Mouse (Mus musculus) embryonic fibroblast, embryonic 13.5 days (primary cell): Measurements from ENCODE around the gene Plscr1. TPM values are rescaled to one million over a fixed set of nuclear protein-coding genes. Genes with fewer than 3 reads are reported as not detected.

Experiments
- H3K27ac ChIP-seq: 2 replicates; pipeline ENCODE4 v1.5.1; 2012; ENCODE audit warnings: low read length, control low read depth, inconsistent platforms; ENCODE audit not compliant: insufficient read depth
- H3K4me1 ChIP-seq: 2 replicates; pipeline ENCODE4 v1.6.1; 2011; ENCODE audit warnings: low read length; ENCODE audit not compliant: control insufficient read depth, insufficient read depth
- H3K4me3 ChIP-seq: 2 replicates; pipeline ENCODE4 v1.5.1; 2011; ENCODE audit warnings: mild to moderate bottlenecking, control low read depth, low read length; ENCODE audit not compliant: insufficient read depth
- CTCF ChIP-seq: IDR thresholded peaks from 2 replicates; pipeline ENCODE4 v1.5.1; 2011; ENCODE audit warnings: mild to moderate bottlenecking, control low read depth, low read length, moderate library complexity, borderline replicate concordance; ENCODE audit not compliant: insufficient read depth
- POLR2A ChIP-seq: IDR thresholded peaks from 2 replicates; pipeline ENCODE4 v1.6.1; 2011; ENCODE audit warnings: low read depth, mild to moderate bottlenecking, control low read depth, low read length, moderate library complexity
- polyA plus RNA-seq: library from polyadenylated mRNA; stranded (reverse); fragments of >200 nt; gene quantifications from 2 replicates; pipeline ENCODE4 v1.2.4, GENCODE M21; 2011; ENCODE audit warnings: low read depth; ENCODE audit not compliant: missing spikeins, insufficient read length

The Plscr1 gene
- polyA plus RNA-seq, 1 experiment = 19.2 TPM

- Histone ChIP-seq H3K4me1 (peaks cover 24% of the 10 kb centered on the region), H3K27ac (peak overlapping the region; percentile 66), H3K4me3 (no peak overlapping the region)
- TF ChIP-seq CTCF (no peak), POLR2A (no peak)
Measured at GRCm38 (mm10) chr9:92272650-92273049, 23.1 kb downstream of the Plscr1 start.

GRCm38 (mm10) chr9:92273271-92273670 is 23.7 kb downstream of the Plscr1 start:
- H3K27ac ChIP-seq = peak overlapping the region; percentile 66; the same call in 1 of the 2 replicates
- no peak overlapping the region for H3K4me3 ChIP-seq
- H3K4me1 ChIP-seq = peaks cover 24% of the 10 kb centered on the region
- TF ChIP-seq CTCF (no peak), POLR2A (no peak)

- TF ChIP-seq POLR2A (no peak), CTCF (no peak)
- Histone ChIP-seq H3K4me3 (no peak overlapping the region), H3K4me1 (peaks cover 24% of the 10 kb centered on the region), H3K27ac (peak overlapping the region; percentile 89)
Measured at GRCm38 (mm10) chr9:92273956-92274762, 24.6 kb downstream of the Plscr1 start.

- H3K4me3 ChIP-seq = no peak within 1 kb of the TSS; the same call in 1 of the 2 replicates
- TF ChIP-seq POLR2A (no peak), CTCF (no peak)
- H3K27ac ChIP-seq = peak within 1 kb of the TSS; percentile 89
- H3K4me1 ChIP-seq = peaks cover 24% of the 10 kb centered on the region
Measured at GRCm38 (mm10) chr9:92275486-92276207, 26.1 kb downstream of the Plscr1 start, which contains the start of gene Plscr2. Gene Plscr2 (plus strand): TSS chr9:92275602.

GRCm38 (mm10) chr9:92276360-92276759 is 26.8 kb downstream of the Plscr1 start:
- Histone ChIP-seq H3K4me1 (peaks cover 24% of the 10 kb centered on the region), H3K4me3 (no peak overlapping the region), H3K27ac (no peak overlapping the region)
- TF ChIP-seq POLR2A (no peak), CTCF (no peak)

GRCm38 (mm10) chr9:92280048-92280447 is 30.5 kb downstream of the Plscr1 start:
- TF ChIP-seq POLR2A (no peak), CTCF (no peak)
- Histone ChIP-seq H3K27ac (no peak overlapping the region), H3K4me1 (peaks cover 8% of the 10 kb centered on the region; the same call in 1 of the 2 replicates), H3K4me3 (no peak overlapping the region)

GRCm38 (mm10) chr9:92282563-92283171 is 33.1 kb downstream of the Plscr1 start:
- Histone ChIP-seq H3K4me3 (no peak overlapping the region), H3K4me1 (no peaks in the 10 kb centered on the region), H3K27ac (peak overlapping the region; percentile 43; the same call in 1 of the 2 replicates)
- TF ChIP-seq CTCF (no peak), POLR2A (no peak)

- Histone ChIP-seq H3K4me3 (no peak overlapping the region), H3K4me1 (peaks cover 5% of the 10 kb centered on the region), H3K27ac (no peak overlapping the region)
- no peak for TF ChIP-seq CTCF
- TF ChIP-seq POLR2A = no peak
Measured at GRCm38 (mm10) chr9:92289675-92290074, 40.1 kb downstream of the Plscr1 start.

GRCm38 (mm10) chr9:92292169-92292568 is 42.6 kb downstream of the Plscr1 start:
- no peak for TF ChIP-seq POLR2A
- no peak for TF ChIP-seq CTCF
- peaks cover 5% of the 10 kb centered on the region for H3K4me1 ChIP-seq
- H3K27ac ChIP-seq = peak overlapping the region; percentile 7; the same call in 1 of the 2 replicates
- H3K4me3 ChIP-seq = no peak overlapping the region
